Mouse (Mus musculus) midbrain, postnatal 0 days (tissue): ENCODE data around the gene Gm6904. TPM values are rescaled to one million over a fixed set of nuclear protein-coding genes. Genes with fewer than 3 reads are reported as not detected.

Experiments
- ATAC-seq: fragments of 200-750 bp; cut with Nextera tagmentation; 2 replicates; pipeline ENCODE4 v1.8.0; 2017; ENCODE audit warnings: moderate number of reproducible peaks, mild to moderate bottlenecking, moderate TSS enrichment, moderate library complexity; ENCODE audit not compliant: low FRiP score
- DNase-seq: peaks from one replicate; pipeline ENCODE4 v3.0.0-alpha.2; 2015; ENCODE audit warnings: low spot score
- H3K27ac ChIP-seq: fragments of 300-500 bp; sonication (generic); 2 replicates; pipeline ENCODE4 v1.5.1; 2014; ENCODE audit warnings: low read depth, mild to moderate bottlenecking, low read length, mixed read lengths
- H3K27me3 ChIP-seq: fragments of 300-500 bp; sonication (generic); 2 replicates; pipeline ENCODE4 v1.6.1; 2014; ENCODE audit warnings: low read length, control low read depth, mixed read lengths; ENCODE audit not compliant: insufficient read depth
- H3K36me3 ChIP-seq: fragments of 300-500 bp; sonication (generic); 2 replicates; pipeline ENCODE4 v1.6.1; 2014; ENCODE audit warnings: low read length, control low read depth, mixed read lengths; ENCODE audit not compliant: insufficient read depth
- H3K4me1 ChIP-seq: fragments of 300-500 bp; sonication (generic); 2 replicates; pipeline ENCODE4 v1.6.1; 2014; ENCODE audit warnings: mild to moderate bottlenecking, control low read depth, antibody characterized with exemption, low read length, mixed read lengths; ENCODE audit not compliant: insufficient read depth
- H3K4me2 ChIP-seq: fragments of 300-500 bp; sonication (generic); 2 replicates; pipeline ENCODE4 v1.6.1; 2014; ENCODE audit warnings: low read depth, mild to moderate bottlenecking, low read length, mixed read lengths; ENCODE audit not compliant: poor library complexity, severe bottlenecking
- H3K4me3 ChIP-seq: fragments of 300-500 bp; sonication (generic); 2 replicates; pipeline ENCODE4 v1.5.1; 2014; ENCODE audit warnings: low read depth, mild to moderate bottlenecking, low read length, moderate library complexity
- H3K9ac ChIP-seq: fragments of 300-500 bp; sonication (generic); replicated peaks from 2 replicates; pipeline ENCODE4 v1.6.1; 2014; ENCODE audit warnings: mild to moderate bottlenecking, low read length, moderate library complexity, mixed read lengths; ENCODE audit not compliant: poor library complexity, severe bottlenecking
- H3K9me3 ChIP-seq: fragments of 300-500 bp; sonication (generic); 2 replicates; pipeline ENCODE4 v1.6.1; 2016; ENCODE audit warnings: low read length, control low read depth
- CTCF ChIP-seq: IDR thresholded peaks from 2 replicates; pipeline ENCODE4 v1.5.1; 2016; ENCODE audit warnings: antibody characterized with exemption, mild to moderate bottlenecking
- WGBS: fragments of 180-500 bp; shearing (Covaris S2); extraction: QIAGEN DNeasy Blood & Tissue Kit; methylation state at CpG from one replicate; pipeline ENCODE4 v1.1.7; 2014; 5-methylcytosine and 5-hydroxymethylcytosine counted together
- polyA plus RNA-seq: library from polyadenylated mRNA; unstranded; fragments of >200 nt; fragmentation: Nextera tagmentation; extraction: Ambion mirVana; gene quantifications from 2 replicates; pipeline ENCODE4 v1.2.1, GENCODE M21; 2015
- total RNA-seq: library from RNA; depleted of rRNA; stranded (reverse); fragments of >200 nt; gene quantifications from 2 replicates; pipeline ENCODE4 v1.2.3, GENCODE M21; 2014; rRNA removed

The Gm6904 gene
- total and polyA plus RNA-seq, 2 experiments from 2014 or later = not detected

DNA sequence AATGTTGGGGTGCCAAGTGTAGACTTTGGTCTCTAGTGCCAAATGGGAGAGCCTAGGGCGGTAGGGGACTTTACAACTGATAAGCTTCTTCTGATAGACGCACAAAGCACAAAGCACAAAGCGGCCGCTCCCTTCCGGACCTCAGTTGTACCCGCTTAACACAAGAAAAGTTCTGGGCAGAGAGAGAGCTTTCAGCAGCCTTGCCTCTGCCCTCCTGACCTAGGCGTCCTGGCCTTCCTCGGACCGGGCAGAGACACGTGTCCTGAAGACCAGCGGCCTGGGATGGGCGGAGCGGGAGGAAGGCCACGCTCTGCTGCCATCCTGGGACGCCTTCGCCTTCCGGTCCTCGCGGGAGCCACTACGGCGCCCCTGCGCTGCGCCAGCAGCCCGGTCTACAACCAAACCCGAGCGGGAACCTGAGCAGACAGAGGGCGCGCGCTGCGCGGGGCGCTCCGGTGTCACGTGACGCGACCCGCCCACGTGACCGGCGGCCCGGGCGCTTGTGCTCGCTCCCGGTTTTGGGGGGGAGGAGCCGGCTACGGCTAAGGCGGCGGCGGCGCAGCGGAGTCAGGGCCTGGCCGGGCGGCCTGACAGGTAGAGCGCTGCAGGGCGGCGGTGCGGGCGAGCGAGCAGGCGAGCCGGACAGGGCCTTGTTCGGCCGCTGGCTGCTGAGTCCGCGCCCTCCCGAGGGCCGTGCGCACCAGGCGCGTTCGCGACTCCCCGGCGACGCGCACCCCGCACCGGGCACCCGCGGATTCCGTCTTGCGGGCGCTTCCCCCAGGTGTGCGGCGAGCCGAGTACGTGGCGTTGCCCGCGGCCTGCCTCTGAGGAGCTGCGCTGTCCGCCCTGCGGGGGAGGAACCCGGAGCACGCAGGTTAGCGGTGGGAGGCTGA, 59.1 kb downstream of the Gm6904 start, which contains the start of gene Rcbtb1:
Rcbtb1 (plus strand) TSS at position 499 of the 893 bp plus-strand sequence.
- peak within 1 kb of the TSS; percentile 83 for H3K4me3 ChIP-seq
- peak within 1 kb of the TSS; percentile 89 for H3K9ac ChIP-seq
- H3K27ac ChIP-seq = peak within 1 kb of the TSS; percentile 85
- no peaks in the 10 kb centered on the region for H3K36me3 ChIP-seq
- peak; percentile 94 for DNase-seq
- ATAC-seq = peak; percentile 94
- H3K4me1 ChIP-seq = peaks cover 8% of the 10 kb centered on the region
- WGBS = under 1% methylated on average over 85 of the region's 96 CpGs
- peak within 1 kb of the TSS; percentile 76 for H3K4me2 ChIP-seq
- TF ChIP-seq CTCF = peak; percentile 74
- no peaks in the 10 kb centered on the region for H3K9me3 ChIP-seq
- no peaks in the 10 kb centered on the region for H3K27me3 ChIP-seq

Other genes starting within 250 kb of the Gm6904 start
- gene 1700129C05Rik, start 117.3 kb downstream of the Gm6904 start, total RNA-seq = not detected in 2 replicates
- not detected in 2 replicates for gene 1700129C05Rik, start 117.3 kb downstream of the Gm6904 start, polyA plus RNA-seq
- not detected in 2 replicates for gene Gm5142, start 81.5 kb downstream of the Gm6904 start, total RNA-seq
- not detected in 2 replicates for gene Gm5142, start 81.5 kb downstream of the Gm6904 start, polyA plus RNA-seq
- 32.1 and 41.4 TPM in 2 replicates for gene Rcbtb1, start 59.0 kb downstream of the Gm6904 start, total RNA-seq
- 29.2 and 32.2 TPM in 2 replicates for gene Rcbtb1, start 59.0 kb downstream of the Gm6904 start, polyA plus RNA-seq
- not detected in 2 replicates for gene Phf11a, start 37.3 kb upstream of the Gm6904 start, total RNA-seq
- not detected in 2 replicates for gene Phf11a, start 37.3 kb upstream of the Gm6904 start, polyA plus RNA-seq
- 0.27 TPM in 1 of 2 replicates, not detected in the other for gene Phf11b, start 81.1 kb upstream of the Gm6904 start, total RNA-seq
- 0.17 and 0.23 TPM in 2 replicates for gene Phf11b, start 81.1 kb upstream of the Gm6904 start, polyA plus RNA-seq
- 0.11 and 0.42 TPM in 2 replicates for gene Phf11d, start 105.3 kb upstream of the Gm6904 start, total RNA-seq
- gene Phf11d, start 105.3 kb upstream of the Gm6904 start, polyA plus RNA-seq = 0.43 and 0.58 TPM in 2 replicates
- 0.05 TPM in 1 of 2 replicates, not detected in the other for gene Phf11c, start 135.2 kb upstream of the Gm6904 start, total RNA-seq
- gene Phf11c, start 135.2 kb upstream of the Gm6904 start, polyA plus RNA-seq = 0.05 and 0.06 TPM in 2 replicates
- 2.5 and 2.7 TPM in 2 replicates for gene Setdb2, start 180.7 kb upstream of the Gm6904 start, total RNA-seq
- 4.2 and 4.3 TPM in 2 replicates for gene Setdb2, start 180.7 kb upstream of the Gm6904 start, polyA plus RNA-seq
- gene Cab39l, start 180.8 kb upstream of the Gm6904 start, total RNA-seq = 12.3 and 26.5 TPM in 2 replicates
- 15.1 and 15.3 TPM in 2 replicates for gene Cab39l, start 180.8 kb upstream of the Gm6904 start, polyA plus RNA-seq